Mouse (Mus musculus): Measurements from ENCODE around the gene Raver2.
"Not testable (repeated sequence)": the region's sequence is repeated elsewhere in the genome, so short reads cannot be mapped to it uniquely, and the experiment has no call there.

Gene Raver2

GRCm38 (mm10) chr4:101068786-101069153 lies at the start of gene Raver2:
Gene Raver2 (plus strand): TSS chr4:101068983.
- DNase-seq, result peak; percentile 80

- DNase-seq, result no peak
These were observed 48.2 kb upstream of the Raver2 start, which contains the start of gene Gm10577 for GRCm38 (mm10) chr4:101020596-101020995. Gene Gm10577 (minus strand): TSS chr4:101020696.

GRCm38 (mm10) chr4:101026566-101026965 lies 42.2 kb upstream of the Raver2 start:
- DNase-seq, result no peak

GRCm38 (mm10) chr4:101026995-101027394 lies 41.8 kb upstream of the Raver2 start:
- no peak for DNase-seq

GRCm38 (mm10) chr4:101027852-101028411 lies 40.9 kb upstream of the Raver2 start:
- DNase-seq, result no peak

GRCm38 (mm10) chr4:101033047-101033446 lies 35.7 kb upstream of the Raver2 start:
- DNase-seq, result no peak

- DNase-seq, result no peak
These were observed 33.7 kb upstream of the Raver2 start for GRCm38 (mm10) chr4:101035131-101035530.

- DNase-seq, result no peak
These were observed 31.6 kb upstream of the Raver2 start for GRCm38 (mm10) chr4:101037156-101037555.

- DNase-seq, result no peak
These were observed 25.1 kb upstream of the Raver2 start for GRCm38 (mm10) chr4:101043691-101044090.

GRCm38 (mm10) chr4:101044149-101044548 lies 24.6 kb upstream of the Raver2 start:
- no peak for DNase-seq

GRCm38 (mm10) chr4:101046576-101046975 lies 22.2 kb upstream of the Raver2 start:
- DNase-seq, result no peak

GRCm38 (mm10) chr4:101062146-101062545 lies 6.6 kb upstream of the Raver2 start:
- no peak for DNase-seq

- DNase-seq, result no peak
These were observed 2.4 kb upstream of the Raver2 start for GRCm38 (mm10) chr4:101066401-101066800.

- DNase-seq, result peak; percentile 47
These were observed 580 bp downstream of the Raver2 start for GRCm38 (mm10) chr4:101069154-101069971.

GRCm38 (mm10) chr4:101071570-101071969 lies 2.8 kb downstream of the Raver2 start:
- DNase-seq, result no peak

GRCm38 (mm10) chr4:101076425-101076824 lies 7.6 kb downstream of the Raver2 start:
- no peak for DNase-seq

GRCm38 (mm10) chr4:101080016-101080415 lies 11.2 kb downstream of the Raver2 start:
- DNase-seq, result no peak

- no peak for DNase-seq
These were observed 13.5 kb downstream of the Raver2 start for GRCm38 (mm10) chr4:101082176-101082888.

- DNase-seq, result no peak
These were observed 16.1 kb downstream of the Raver2 start for GRCm38 (mm10) chr4:101084863-101085262.

GRCm38 (mm10) chr4:101086040-101086439 lies 17.3 kb downstream of the Raver2 start:
- no peak for DNase-seq

GRCm38 (mm10) chr4:101087721-101088120 lies 18.9 kb downstream of the Raver2 start:
- DNase-seq, result no peak

- DNase-seq, result not testable (repeated sequence)
These were observed 21.8 kb downstream of the Raver2 start for GRCm38 (mm10) chr4:101090630-101091029.

- DNase-seq, result no peak
These were observed 24.5 kb downstream of the Raver2 start for GRCm38 (mm10) chr4:101093292-101093691.

GRCm38 (mm10) chr4:101107122-101107521 lies 38.3 kb downstream of the Raver2 start:
- peak; percentile 6 for DNase-seq

Data from thymus, postnatal 14 days (tissue).